Mouse (Mus musculus): ENCODE measurements around the gene 1700003F12Rik. TPM values are rescaled to one million over a fixed set of nuclear protein-coding genes. Genes with fewer than 3 reads are reported as not detected.

1700003F12Rik gene
- polyA plus RNA-seq, 1 experiment from 2014 or later: 0.71 TPM

DNA sequence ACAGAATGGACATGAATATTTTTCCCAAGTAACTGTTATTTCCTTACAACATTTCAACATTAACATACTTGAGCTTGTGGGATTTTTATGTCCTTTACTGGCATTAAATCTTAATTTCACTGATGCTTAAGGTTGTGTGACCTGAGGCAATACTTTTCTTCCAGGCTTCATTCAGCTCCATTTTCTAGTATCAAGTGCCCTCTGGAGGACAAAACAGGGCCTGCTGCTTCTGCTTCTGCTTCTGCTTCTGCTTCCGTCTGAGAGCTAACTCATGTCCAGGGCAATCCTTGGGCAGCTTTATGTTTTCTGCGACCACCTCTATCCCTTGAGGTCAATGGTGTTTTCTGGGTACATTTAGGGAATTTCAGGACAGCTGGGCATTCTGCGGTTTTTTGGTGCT, 7.2 kb upstream of the 1700003F12Rik start:
- peaks cover 5% of the 10 kb centered on the region for H3K9me3 ChIP-seq (replicated peaks; ENCODE audit: control insufficient read depth, low read length)
- no peaks in the 10 kb centered on the region for H3K27me3 ChIP-seq (ENCODE audit: control insufficient read depth, insufficient read depth, low read length)
- no peak overlapping the region for H3K4me2 ChIP-seq (ENCODE audit: low read depth, low read length)
- 69% methylated on average over 3 of the region's 3 CpGs for WGBS
- H3K4me3 ChIP-seq (ENCODE audit: low read length): no peak overlapping the region
- H3K9ac ChIP-seq (ENCODE audit: low read length): no peak overlapping the region
- H3K4me1 ChIP-seq (ENCODE audit: control insufficient read depth, insufficient read depth, low read length): peaks cover 16% of the 10 kb centered on the region
- peaks cover 10% of the 10 kb centered on the region for H3K36me3 ChIP-seq (ENCODE audit: control insufficient read depth, insufficient read depth)
- no peak overlapping the region for H3K27ac ChIP-seq (ENCODE audit: low read length)
- no peak for ATAC-seq (replicated peaks; ENCODE audit: extremely low read depth, insufficient read depth, low FRiP score)

DNA sequence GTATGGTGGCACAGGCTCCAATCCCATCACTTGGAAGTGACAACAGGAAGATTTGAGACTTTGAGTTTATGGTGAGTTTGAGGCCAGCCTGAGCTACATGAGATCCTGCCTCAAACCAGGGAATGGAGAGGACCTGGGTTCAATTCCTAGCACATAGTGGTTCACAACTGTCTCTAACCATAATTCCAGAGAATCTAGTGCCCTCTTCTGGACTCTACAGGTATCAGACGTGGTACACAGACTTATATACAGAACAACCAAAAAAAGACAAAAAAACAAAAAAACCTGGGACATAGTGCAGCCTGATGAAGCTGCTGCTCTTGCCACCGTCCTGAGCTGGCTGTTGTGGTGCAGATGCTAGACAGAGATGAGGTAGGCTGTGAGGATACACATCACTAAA, 5.3 kb upstream of the 1700003F12Rik start:
- H3K27me3 ChIP-seq (ENCODE audit: control insufficient read depth, insufficient read depth, low read length): no peaks in the 10 kb centered on the region

DNA sequence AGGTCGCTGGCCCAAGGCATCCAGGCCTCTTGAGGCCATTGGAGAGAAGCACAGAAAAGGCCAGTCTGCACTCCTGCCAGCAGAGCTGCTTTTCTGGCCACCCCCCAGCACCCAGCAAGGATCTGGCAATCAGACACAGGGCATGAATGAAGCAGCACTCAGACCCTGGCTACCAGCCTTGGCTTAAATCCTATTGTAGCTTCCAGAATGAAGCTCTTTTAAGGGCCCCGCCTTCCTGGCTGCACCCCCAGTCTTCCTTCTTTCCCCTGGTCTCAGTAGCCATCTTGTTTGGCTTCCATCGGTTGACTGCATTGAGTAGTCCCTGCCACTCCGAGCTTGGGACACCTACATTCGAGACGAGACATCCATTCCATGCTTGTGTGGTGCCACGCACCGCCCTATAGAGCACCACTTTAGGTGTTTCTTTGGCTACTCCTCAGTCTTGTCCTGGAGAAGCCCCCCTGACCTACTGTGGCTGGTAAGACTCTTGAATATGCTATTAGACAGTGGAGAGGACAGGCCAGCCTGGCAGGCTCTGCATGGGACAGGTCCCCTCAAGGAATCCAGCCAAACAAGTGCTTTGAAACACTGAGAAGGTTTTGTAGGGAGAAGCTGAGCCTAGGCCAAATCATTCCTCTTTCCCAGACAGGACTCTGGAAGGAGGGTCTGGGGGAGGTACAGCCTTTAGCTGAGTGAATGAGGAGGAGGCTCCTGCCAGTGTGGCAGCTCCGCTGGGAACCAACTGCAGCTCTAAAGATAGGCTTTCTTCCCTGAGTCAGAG, 3.1 kb upstream of the 1700003F12Rik start:
- no peak overlapping the region for H3K9ac ChIP-seq (ENCODE audit: low read length)
- no peak for ATAC-seq (replicated peaks; ENCODE audit: extremely low read depth, insufficient read depth, low FRiP score)
- H3K4me2 ChIP-seq (ENCODE audit: low read depth, low read length): no peak overlapping the region
- H3K36me3 ChIP-seq (ENCODE audit: control insufficient read depth, insufficient read depth): no peaks in the 10 kb centered on the region; the same call in 1 of the 2 replicates
- H3K9me3 ChIP-seq (replicated peaks; ENCODE audit: control insufficient read depth, low read length): peaks cover 5% of the 10 kb centered on the region
- no peak overlapping the region for H3K4me3 ChIP-seq (ENCODE audit: low read length)
- no peaks in the 10 kb centered on the region for H3K27me3 ChIP-seq (ENCODE audit: control insufficient read depth, insufficient read depth, low read length)
- peak overlapping the region; percentile 9; the same call in 1 of the 2 replicates for H3K27ac ChIP-seq (ENCODE audit: low read length)
- peaks cover 7% of the 10 kb centered on the region for H3K4me1 ChIP-seq (ENCODE audit: control insufficient read depth, insufficient read depth, low read length)
- WGBS: 80% methylated on average over 9 of the region's 9 CpGs

More for the DNA sequence above, 5.3 kb upstream of the 1700003F12Rik start:
- no peak overlapping the region for H3K4me3 ChIP-seq (ENCODE audit: low read length)
- peaks cover 12% of the 10 kb centered on the region for H3K4me1 ChIP-seq (ENCODE audit: control insufficient read depth, insufficient read depth, low read length)
- 79% methylated on average over 2 of the region's 2 CpGs for WGBS
- no peak overlapping the region for H3K4me2 ChIP-seq (ENCODE audit: low read depth, low read length)
- no peak overlapping the region for H3K9ac ChIP-seq (ENCODE audit: low read length)
- H3K27ac ChIP-seq (ENCODE audit: low read length): no peak overlapping the region
- H3K36me3 ChIP-seq (ENCODE audit: control insufficient read depth, insufficient read depth): no peaks in the 10 kb centered on the region; the same call in none of the 2 replicates
- no peak for ATAC-seq (replicated peaks; ENCODE audit: extremely low read depth, insufficient read depth, low FRiP score)
- H3K9me3 ChIP-seq (replicated peaks; ENCODE audit: control insufficient read depth, low read length): peaks cover 5% of the 10 kb centered on the region

DNA sequence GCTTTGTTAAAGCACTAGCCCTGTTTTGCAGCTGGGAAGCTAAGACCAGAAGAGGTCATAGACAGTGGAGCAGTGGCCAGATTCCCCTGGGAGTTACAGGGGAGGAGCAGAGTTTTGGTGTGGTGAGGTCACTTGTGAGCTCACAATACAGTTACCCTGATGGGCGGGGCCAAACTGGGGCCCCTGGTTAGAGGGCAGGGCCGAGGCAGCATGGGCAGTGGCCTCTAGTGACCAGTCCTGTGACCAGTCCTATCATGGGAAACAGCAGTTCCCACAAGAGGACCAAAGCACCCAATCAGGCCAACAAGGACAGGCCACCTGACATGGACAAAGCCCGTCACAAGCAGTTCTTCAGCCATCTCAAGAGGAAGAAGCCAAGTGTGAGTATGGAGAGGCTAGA, 1.8 kb downstream of the 1700003F12Rik start:
- Histone ChIP-seq H3K27me3 (ENCODE audit: control insufficient read depth, insufficient read depth, low read length) (peaks cover 14% of the 10 kb centered on the region), H3K9ac (ENCODE audit: low read length) (no peak overlapping the region), H3K27ac (ENCODE audit: low read length) (no peak overlapping the region), H3K36me3 (ENCODE audit: control insufficient read depth, insufficient read depth) (no peaks in the 10 kb centered on the region), H3K4me1 (ENCODE audit: control insufficient read depth, insufficient read depth, low read length) (peaks cover 25% of the 10 kb centered on the region), H3K4me3 (ENCODE audit: low read length) (no peak overlapping the region), H3K4me2 (ENCODE audit: low read depth, low read length) (peak overlapping the region; percentile 77), H3K9me3 (replicated peaks; ENCODE audit: control insufficient read depth, low read length) (no peaks in the 10 kb centered on the region)
- no peak for ATAC-seq (replicated peaks; ENCODE audit: extremely low read depth, insufficient read depth, low FRiP score)
- WGBS: 62% methylated on average over 3 of the region's 3 CpGs

DNA sequence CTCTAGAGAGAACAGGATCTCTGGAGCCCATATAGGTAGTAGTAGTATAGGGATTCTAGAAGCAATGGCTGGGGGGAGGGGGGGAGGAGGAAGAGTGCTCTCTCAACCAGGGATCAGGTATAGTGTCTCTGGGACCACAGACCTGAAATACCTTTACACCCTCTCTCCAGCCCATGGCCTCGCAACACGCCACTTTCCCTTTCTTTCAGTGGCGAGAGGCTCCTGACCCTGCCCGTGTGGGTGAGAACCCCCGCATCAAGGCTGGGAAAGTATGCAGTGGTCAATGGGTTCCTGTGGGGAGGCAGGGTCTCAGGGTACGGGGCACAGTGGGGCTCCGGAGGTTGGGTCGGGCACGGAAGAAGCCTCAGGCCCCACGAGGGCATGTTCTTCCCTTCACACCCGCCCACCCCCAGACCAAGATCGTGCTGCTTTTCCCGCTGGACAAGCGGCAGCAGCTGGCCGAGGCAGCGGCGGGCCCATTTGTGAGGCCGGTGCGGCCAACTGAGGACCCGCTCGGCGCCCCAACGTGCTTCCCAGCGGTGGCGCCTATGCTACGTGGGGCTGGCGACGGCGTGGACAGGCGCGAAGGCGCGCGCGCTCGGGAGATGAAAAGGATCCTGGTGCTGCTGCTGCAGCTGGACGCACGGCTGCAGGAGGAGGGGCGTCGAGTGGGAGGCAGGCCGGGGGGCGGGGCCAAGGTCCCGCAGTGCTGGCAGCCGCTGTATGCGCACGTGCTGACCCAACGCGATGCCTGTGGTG, 2.4 kb downstream of the 1700003F12Rik start:
- Histone ChIP-seq H3K27me3 (ENCODE audit: control insufficient read depth, insufficient read depth, low read length) (peaks cover 14% of the 10 kb centered on the region), H3K9ac (ENCODE audit: low read length) (peak overlapping the region; percentile 56), H3K9me3 (replicated peaks; ENCODE audit: control insufficient read depth, low read length) (no peaks in the 10 kb centered on the region), H3K36me3 (ENCODE audit: control insufficient read depth, insufficient read depth) (no peaks in the 10 kb centered on the region), H3K4me3 (ENCODE audit: low read length) (peak overlapping the region; percentile 47), H3K4me1 (ENCODE audit: control insufficient read depth, insufficient read depth, low read length) (peaks cover 24% of the 10 kb centered on the region), H3K27ac (ENCODE audit: low read length) (no peak overlapping the region), H3K4me2 (ENCODE audit: low read depth, low read length) (peak overlapping the region; percentile 77)
- 5% methylated on average over 48 of the region's 48 CpGs for WGBS
- ATAC-seq (replicated peaks; ENCODE audit: extremely low read depth, insufficient read depth, low FRiP score): peak; percentile 50

DNA sequence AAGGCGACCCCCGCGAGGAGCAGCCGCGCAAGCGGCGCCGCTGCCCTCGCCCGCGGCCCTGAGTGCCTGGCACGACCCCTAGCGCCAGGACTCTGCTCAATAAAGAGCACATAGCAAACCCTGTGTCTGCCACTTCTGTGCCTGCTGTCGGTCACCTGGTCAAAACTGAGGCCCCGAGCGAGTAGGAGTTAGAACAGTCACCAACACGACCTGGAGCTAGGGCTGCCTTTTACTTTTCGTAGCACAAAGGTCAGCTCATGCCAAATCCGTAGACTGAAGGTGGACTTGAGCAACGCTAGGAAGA, 3.0 kb downstream of the 1700003F12Rik start:
- H3K4me3 ChIP-seq (ENCODE audit: low read length): peak overlapping the region; percentile 47
- H3K27ac ChIP-seq (ENCODE audit: low read length): no peak overlapping the region
- H3K27me3 ChIP-seq (ENCODE audit: control insufficient read depth, insufficient read depth, low read length): peaks cover 14% of the 10 kb centered on the region
- peak overlapping the region; percentile 77 for H3K4me2 ChIP-seq (ENCODE audit: low read depth, low read length)
- no peaks in the 10 kb centered on the region for H3K36me3 ChIP-seq (ENCODE audit: control insufficient read depth, insufficient read depth)
- no peak for ATAC-seq (replicated peaks; ENCODE audit: extremely low read depth, insufficient read depth, low FRiP score)
- H3K9ac ChIP-seq (ENCODE audit: low read length): no peak overlapping the region
- H3K4me1 ChIP-seq (ENCODE audit: control insufficient read depth, insufficient read depth, low read length): peaks cover 24% of the 10 kb centered on the region
- 16% methylated on average over 20 of the region's 20 CpGs for WGBS
- no peaks in the 10 kb centered on the region for H3K9me3 ChIP-seq (replicated peaks; ENCODE audit: control insufficient read depth, low read length)

- ATAC-seq (replicated peaks; ENCODE audit: extremely low read depth, insufficient read depth, low FRiP score): no peak
- Histone ChIP-seq H3K9ac (ENCODE audit: low read length) (no peak overlapping the region), H3K27me3 (ENCODE audit: control insufficient read depth, insufficient read depth, low read length) (peaks cover 14% of the 10 kb centered on the region), H3K4me3 (ENCODE audit: low read length) (no peak overlapping the region), H3K9me3 (replicated peaks; ENCODE audit: control insufficient read depth, low read length) (no peaks in the 10 kb centered on the region), H3K4me2 (ENCODE audit: low read depth, low read length) (no peak overlapping the region), H3K36me3 (ENCODE audit: control insufficient read depth, insufficient read depth) (no peaks in the 10 kb centered on the region), H3K27ac (ENCODE audit: low read length) (no peak overlapping the region), H3K4me1 (ENCODE audit: control insufficient read depth, insufficient read depth, low read length) (peaks cover 24% of the 10 kb centered on the region)
- 49% methylated on average over 2 of the region's 2 CpGs for WGBS
These were observed 4.1 kb downstream of the 1700003F12Rik start for GRCm38 (mm10) chr2:154550937-154551336.

GRCm38 (mm10) chr2:154551476-154551875, 4.6 kb downstream of the 1700003F12Rik start, which contains the start of gene Actl10:
TSS of gene Actl10 (plus strand) at chr2:154551776.
- Histone ChIP-seq H3K36me3 (ENCODE audit: control insufficient read depth, insufficient read depth) (no peaks in the 10 kb centered on the region), H3K4me3 (ENCODE audit: low read length) (peak within 1 kb of the TSS; percentile 42), H3K4me1 (ENCODE audit: control insufficient read depth, insufficient read depth, low read length) (peaks cover 24% of the 10 kb centered on the region), H3K27me3 (ENCODE audit: control insufficient read depth, insufficient read depth, low read length) (peaks cover 14% of the 10 kb centered on the region), H3K9ac (ENCODE audit: low read length) (peak within 1 kb of the TSS; percentile 45), H3K4me2 (ENCODE audit: low read depth, low read length) (peak within 1 kb of the TSS; percentile 73), H3K27ac (ENCODE audit: low read length) (peak within 1 kb of the TSS; percentile 34; the same call in 1 of the 2 replicates), H3K9me3 (replicated peaks; ENCODE audit: control insufficient read depth, low read length) (no peaks in the 10 kb centered on the region)
- no peak for ATAC-seq (replicated peaks; ENCODE audit: extremely low read depth, insufficient read depth, low FRiP score)
- WGBS: 75% methylated on average over 4 of the region's 4 CpGs

DNA sequence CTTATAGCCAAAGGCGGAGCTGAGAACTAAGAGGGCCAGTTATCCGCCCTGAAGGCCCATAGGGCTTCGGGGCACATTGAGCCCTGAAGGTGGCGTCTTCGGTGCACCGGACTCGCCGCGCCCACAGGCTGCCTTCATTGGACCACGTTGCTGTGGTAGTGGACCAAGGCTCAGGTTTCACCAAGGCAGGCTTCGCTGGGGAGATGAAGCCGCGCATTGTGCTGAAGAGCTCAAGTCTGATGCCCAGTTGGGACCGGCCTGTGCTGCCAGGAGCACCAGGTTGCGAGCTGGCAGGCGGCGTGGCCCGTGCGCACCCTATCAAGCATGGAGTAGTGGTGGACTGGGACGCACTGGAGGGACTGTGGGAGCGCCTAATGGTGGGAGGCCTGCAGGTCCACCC, 5.0 kb downstream of the 1700003F12Rik start:
- no peak for ATAC-seq (replicated peaks; ENCODE audit: extremely low read depth, insufficient read depth, low FRiP score)
- 25% methylated on average over 21 of the region's 21 CpGs for WGBS
- Histone ChIP-seq H3K4me3 (ENCODE audit: low read length) (peak overlapping the region; percentile 42), H3K4me1 (ENCODE audit: control insufficient read depth, insufficient read depth, low read length) (peaks cover 24% of the 10 kb centered on the region), H3K9me3 (replicated peaks; ENCODE audit: control insufficient read depth, low read length) (no peaks in the 10 kb centered on the region), H3K36me3 (ENCODE audit: control insufficient read depth, insufficient read depth) (no peaks in the 10 kb centered on the region), H3K9ac (ENCODE audit: low read length) (peak overlapping the region; percentile 45), H3K4me2 (ENCODE audit: low read depth, low read length) (peak overlapping the region; percentile 73), H3K27ac (ENCODE audit: low read length) (peak overlapping the region; percentile 34; the same call in 1 of the 2 replicates), H3K27me3 (ENCODE audit: control insufficient read depth, insufficient read depth, low read length) (peaks cover 14% of the 10 kb centered on the region)

Data from heart, embryonic 16.5 days (tissue).